Mouse (Mus musculus) embryonic facial prominence, embryonic 13.5 days (tissue): ENCODE data around the gene Styxl1. TPM values are rescaled to one million over a fixed set of nuclear protein-coding genes. Genes with fewer than 3 reads are reported as not detected.

Source experiments
- microRNA-seq: library from miRNA; unstranded; fragments of <30 nt; microRNA quantifications from one replicate; pipeline ENCODE4, GENCODE M21; 2016
- polyA plus RNA-seq: library from polyadenylated mRNA; unstranded; fragments of >200 nt; fragmentation: Nextera tagmentation; extraction: Ambion mirVana; gene quantifications from 2 replicates; pipeline ENCODE4 v1.2.1, GENCODE M21; 2015

Gene Styxl1
- polyA plus RNA-seq, 1 experiment from 2014 or later: 0.31 TPM

Small RNA genes lying within 50 kb of the gene (microRNA-seq; reads per million reads assigned to microRNA genes)
- not detected for gene Mir7034

Other genes starting within 250 kb of the Styxl1 start
- gene Hip1, start 233.3 kb downstream of the Styxl1 start, polyA plus RNA-seq: 34.6 and 37.9 TPM in 2 replicates
- not detected in 2 replicates for gene Ccl26, start 214.8 kb downstream of the Styxl1 start, polyA plus RNA-seq
- gene Ccl24, start 205.3 kb downstream of the Styxl1 start, polyA plus RNA-seq: 1.6 and 1.7 TPM in 2 replicates
- 39.5 and 46.9 TPM in 2 replicates for gene Rhbdd2, start 145.8 kb downstream of the Styxl1 start, polyA plus RNA-seq
- gene Por, start 108.4 kb downstream of the Styxl1 start, polyA plus RNA-seq: 75.0 and 76.5 TPM in 2 replicates
- 39.4 and 46.8 TPM in 2 replicates for gene Tmem120a, start 33.9 kb downstream of the Styxl1 start, polyA plus RNA-seq
- gene Mdh2, start 95 bp upstream of the Styxl1 start, polyA plus RNA-seq: 432 and 479 TPM in 2 replicates
- gene Srrm3, start 28.5 kb upstream of the Styxl1 start, polyA plus RNA-seq: 1.1 and 1.5 TPM in 2 replicates
- gene Hspb1, start 109.5 kb upstream of the Styxl1 start, polyA plus RNA-seq: 107 and 149 TPM in 2 replicates
- gene Ywhag, start 156.2 kb upstream of the Styxl1 start, polyA plus RNA-seq: 164 and 178 TPM in 2 replicates
- 3.9 TPM in 2 replicates for gene Ssc4d, start 196.1 kb upstream of the Styxl1 start, polyA plus RNA-seq
- not detected in 2 replicates for gene Zp3, start 201.7 kb upstream of the Styxl1 start, polyA plus RNA-seq
- 31.0 and 34.8 TPM in 2 replicates for gene Dtx2, start 216.4 kb upstream of the Styxl1 start, polyA plus RNA-seq